Mouse (Mus musculus) B cell, adult 2 months (primary cell): ENCODE measurements around the gene Celf6.

Experiments used
- DNase-seq, 2 experiments: peaks; one replicate each; pipeline ENCODE4 v3.0.0; 2022

The Celf6 gene

GRCm38 (mm10) chr9:59588710-59589671, 11.3 kb downstream of the Celf6 start:
- no peak for DNase-seq

GRCm38 (mm10) chr9:59589703-59590439, 12.2 kb downstream of the Celf6 start:
- DNase-seq: no peak

DNA sequence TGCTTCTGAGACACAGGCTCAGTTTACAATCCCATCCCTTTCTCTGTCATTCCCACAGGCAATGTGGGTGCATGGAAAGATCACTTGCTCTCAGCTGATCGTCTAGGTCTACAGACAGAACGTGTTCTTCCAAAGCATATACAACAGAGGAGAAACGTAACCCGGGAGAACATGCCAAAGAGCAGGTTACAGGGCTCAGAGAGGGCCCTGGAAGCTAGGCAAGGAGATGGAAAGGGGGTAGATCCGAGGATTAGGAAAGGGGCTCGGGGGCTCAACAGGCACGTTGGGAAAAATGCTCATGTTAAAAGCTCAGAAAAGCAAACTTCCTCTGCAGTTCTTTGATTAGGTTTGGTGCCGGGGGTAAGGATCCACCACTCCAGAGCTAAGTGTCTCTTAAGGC, 23.9 kb downstream of the Celf6 start:
- DNase-seq: no peak

DNA sequence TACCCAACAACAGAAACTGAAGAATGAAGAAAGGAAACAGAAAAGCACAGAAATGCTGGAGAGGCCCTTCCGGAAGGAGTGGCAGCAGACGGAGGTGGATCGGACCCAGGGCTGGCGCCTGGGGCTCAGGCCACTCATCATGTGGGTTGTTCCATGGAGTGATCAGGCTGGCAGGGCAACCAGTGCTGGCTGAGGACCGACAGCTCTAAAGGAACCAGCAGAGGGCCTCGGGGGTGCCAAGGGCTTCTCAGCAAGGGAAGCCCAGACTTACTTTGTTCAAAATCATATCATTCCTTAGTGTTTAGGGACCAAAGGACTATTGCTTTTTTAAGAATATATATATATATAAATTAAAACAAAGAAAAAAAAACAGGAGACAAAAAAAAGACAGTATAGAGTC, 28.2 kb downstream of the Celf6 start:
- no peak for DNase-seq

- DNase-seq: no peak
Measured at GRCm38 (mm10) chr9:59610950-59611349, 33.2 kb downstream of the Celf6 start.

DNA sequence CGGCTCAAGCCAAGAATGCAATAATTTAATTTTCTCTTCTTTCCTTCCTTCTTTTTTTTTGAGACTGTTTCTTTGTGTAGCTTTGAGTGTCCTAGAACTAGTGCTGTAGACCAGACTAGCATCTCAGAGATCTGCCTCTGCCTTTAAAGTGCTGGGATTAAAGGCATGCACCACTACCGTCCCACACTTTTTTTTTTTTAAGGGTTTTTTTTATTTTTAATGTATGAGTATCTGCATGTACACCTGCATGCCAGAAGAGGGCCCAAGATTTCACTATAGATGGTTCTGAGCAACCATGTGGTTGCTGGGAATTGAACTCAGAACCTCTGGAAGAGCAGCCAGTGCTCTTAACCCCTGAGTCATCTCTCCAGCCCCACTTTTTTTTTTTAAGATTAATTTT, 38.1 kb downstream of the Celf6 start:
- no peak for DNase-seq

DNA sequence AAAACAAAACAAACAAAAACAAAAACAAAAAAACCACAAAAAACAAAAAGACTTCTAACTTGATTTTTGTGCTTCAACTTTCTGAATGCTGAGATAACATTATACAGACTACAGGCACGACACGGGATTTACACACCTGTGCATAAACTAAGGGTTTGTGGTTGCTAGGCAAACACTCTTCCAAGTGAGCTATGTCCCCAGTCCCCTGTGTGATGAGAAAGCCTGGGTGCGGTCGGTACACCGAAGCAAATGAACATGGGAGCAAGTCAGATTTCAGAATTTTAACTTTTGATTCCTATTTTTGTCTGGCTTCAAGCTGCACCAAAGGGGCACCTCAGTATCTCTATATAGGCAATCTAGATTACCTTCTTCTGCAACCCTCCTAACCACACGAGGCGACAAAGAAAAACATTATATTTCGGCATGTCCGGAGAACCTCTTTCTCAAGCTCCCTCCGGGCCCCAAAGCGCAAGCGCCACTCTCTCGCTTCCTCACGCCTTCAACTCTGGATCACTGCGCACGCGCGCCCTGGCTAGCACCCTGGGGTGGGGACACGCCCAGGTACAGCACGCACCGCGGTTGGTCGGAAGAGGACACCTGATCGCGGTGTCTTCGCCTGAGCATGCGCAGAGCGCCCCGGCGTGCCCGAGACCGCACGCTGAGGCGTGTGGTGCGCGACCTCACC, 39.0 kb downstream of the Celf6 start, which contains the start of gene Parp6:
Gene Parp6, plus strand, starts transcription at position 663 of the 685 bp plus-strand sequence.
- peak; percentile 99 for DNase-seq

- DNase-seq: no peak
Measured at GRCm38 (mm10) chr9:59617307-59617973, 39.7 kb downstream of the Celf6 start.

DNA sequence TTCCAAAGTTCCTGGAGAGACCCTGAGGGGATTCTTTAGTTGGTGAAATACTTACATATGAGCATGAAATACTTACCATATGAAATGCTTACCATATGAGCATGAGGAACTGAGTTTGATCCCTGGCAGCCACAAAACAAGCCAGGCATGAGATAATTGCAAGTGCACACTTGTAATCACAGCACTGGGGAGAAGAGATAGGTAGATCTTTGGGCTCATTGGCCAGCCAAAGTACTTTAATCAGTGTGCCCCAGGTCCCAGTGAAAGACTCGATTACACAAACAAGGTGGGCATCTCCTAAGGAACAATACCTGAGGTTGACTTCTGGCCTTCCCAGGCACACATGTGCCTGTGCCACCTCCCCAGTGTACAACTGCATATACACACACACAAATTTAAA, 60.7 kb downstream of the Celf6 start:
- no peak for DNase-seq

- no peak for DNase-seq
Measured at GRCm38 (mm10) chr9:59639936-59640335, 62.2 kb downstream of the Celf6 start.

GRCm38 (mm10) chr9:59641320-59641719, 63.6 kb downstream of the Celf6 start:
- no peak for DNase-seq

DNA sequence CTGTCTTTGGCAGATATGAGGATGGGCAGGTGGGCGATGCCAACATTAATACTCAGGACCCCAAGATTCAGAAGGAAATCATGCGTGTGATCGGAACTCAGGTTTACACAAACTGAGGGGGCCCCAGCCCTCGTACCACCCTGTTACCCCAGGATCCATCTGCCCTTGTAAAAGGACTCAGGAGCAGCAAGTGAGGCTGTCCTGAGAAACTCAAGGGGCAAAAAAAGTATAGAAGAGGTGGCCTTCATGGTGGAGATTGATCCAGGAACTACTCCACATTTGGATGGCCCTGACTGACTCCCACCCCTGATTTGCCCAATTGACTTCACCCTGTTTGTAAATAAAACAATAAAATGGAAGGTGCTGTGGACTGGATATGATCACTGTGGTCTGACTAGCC, 72.2 kb downstream of the Celf6 start:
- no peak for DNase-seq

DNA sequence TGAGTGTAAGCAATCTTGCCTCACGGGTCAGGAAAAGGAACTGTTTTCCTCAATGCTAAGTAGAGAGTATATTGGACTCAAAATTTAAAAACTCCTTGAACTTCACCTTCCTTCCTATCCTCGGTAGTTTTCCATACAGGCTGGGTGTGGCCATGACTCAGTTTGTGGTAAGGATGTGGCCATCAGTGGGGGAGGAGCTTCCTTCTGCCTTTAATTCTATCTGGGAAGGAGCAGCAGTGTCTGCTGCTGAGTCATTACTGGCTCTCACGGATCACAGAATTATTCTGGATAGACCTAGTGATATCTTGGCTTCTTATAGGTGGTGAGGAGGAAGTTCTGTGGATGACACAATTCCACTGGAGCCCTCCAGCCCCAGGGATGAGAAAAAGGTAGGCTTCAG, 75.7 kb downstream of the Celf6 start:
- DNase-seq: no peak

DNA sequence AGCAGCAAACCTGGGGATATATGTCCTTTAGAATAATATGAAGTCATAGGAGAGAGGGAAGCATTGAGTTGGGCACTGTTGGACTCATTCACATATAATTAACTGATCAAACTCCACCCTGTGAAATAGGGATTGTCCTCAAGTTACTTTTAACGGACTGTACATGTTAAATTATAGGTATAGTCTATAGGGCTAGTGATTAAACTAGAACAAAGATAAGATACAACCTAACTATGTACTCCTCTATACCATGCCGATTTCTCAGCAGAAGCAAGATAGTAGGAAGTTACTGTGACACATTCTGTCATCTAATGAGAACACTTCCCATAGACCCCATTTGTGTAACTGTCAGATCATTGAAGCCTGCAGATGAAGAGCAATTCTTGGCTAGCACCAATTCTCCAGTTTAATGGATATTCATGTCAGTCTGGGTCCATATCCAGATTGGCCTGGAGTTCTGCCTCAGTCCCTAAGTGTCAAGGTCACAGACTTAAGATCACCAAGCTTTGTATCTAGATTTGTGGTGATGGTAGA, 76.8 kb downstream of the Celf6 start:
- DNase-seq: no peak

DNA sequence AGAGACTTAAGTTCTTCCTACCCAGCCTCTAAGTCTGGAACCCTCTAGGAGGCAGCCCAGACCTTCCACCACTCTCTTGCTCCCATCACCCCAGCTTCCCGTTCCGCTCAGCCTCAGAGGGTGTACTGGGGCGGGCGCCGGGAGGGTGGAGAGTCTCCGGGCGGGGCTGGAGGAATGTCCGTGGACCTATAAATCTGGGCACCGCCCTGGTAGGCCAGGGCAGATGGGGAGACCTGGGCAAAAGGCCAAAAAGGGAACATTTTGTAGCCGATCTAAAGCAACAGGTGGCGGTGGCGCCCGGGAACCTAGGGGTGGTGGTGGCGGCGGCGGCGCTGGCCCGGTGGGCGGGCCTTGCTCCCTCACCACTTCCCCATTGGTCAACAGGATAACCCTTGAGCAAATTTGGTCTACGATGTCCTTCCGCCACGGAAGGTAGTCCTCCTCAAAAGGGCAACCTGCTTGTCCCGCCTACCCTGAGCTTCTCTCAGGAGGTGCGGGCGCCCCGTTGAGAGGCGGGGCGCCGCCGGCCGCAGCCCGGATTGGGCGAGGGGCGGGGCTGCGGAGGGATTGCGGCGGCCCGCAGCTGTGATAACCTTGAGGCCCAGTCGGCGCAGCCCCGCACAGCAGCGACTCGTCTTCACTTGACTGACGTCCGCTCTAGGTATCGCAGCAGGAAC, 78.4 kb downstream of the Celf6 start, which contains the start of gene Pkm:
Gene Pkm, plus strand, starts transcription at position 411 of the 677 bp plus-strand sequence.
- DNase-seq: peak; percentile 94 to 96
